Mouse (Mus musculus) heart, postnatal 10 days (tissue): ENCODE data around the gene Olfr12. TPM values are rescaled to one million over a fixed set of nuclear protein-coding genes. Genes with fewer than 3 reads are reported as not detected.

Source experiments
- total RNA-seq, 2 experiments: library from RNA; stranded (reverse); gene quantifications; 2 replicates each; pipeline ENCODE4 v1.2.3; 2021

Olfr12 gene
- total RNA-seq, 2 experiments from 2014 or later = not detected

Other genes with a start within 250 kb of the Olfr12 start
- gene Ndufa10, start 143.9 kb upstream of the Olfr12 start, total RNA-seq = 100 to 1,000 TPM; 764 to 809 TPM
- not detected for gene Olfr1416, start 132.7 kb upstream of the Olfr12 start, total RNA-seq
- gene Olfr1415, start 121.7 kb upstream of the Olfr12 start, total RNA-seq = not detected
- gene Olfr1414, start 99.1 kb upstream of the Olfr12 start, total RNA-seq = not detected
- gene Olfr1413, start 46.5 kb upstream of the Olfr12 start, total RNA-seq = not detected
- gene Olfr1412, start 32.0 kb upstream of the Olfr12 start, total RNA-seq = not detected
- not detected for gene Olfr1411, start 23.4 kb upstream of the Olfr12 start, total RNA-seq
- not detected for gene Olfr1410, start 12.0 kb upstream of the Olfr12 start, total RNA-seq
- gene Cops9, start 24.2 kb downstream of the Olfr12 start, total RNA-seq = 100 to 1,000 TPM; 221 to 231 TPM
- gene Otos, start 31.1 kb downstream of the Olfr12 start, total RNA-seq = not detected
- 100 to 1,000 TPM; 154 to 168 TPM for gene Gpc1, start 213.9 kb downstream of the Olfr12 start, total RNA-seq